Mouse (Mus musculus): ENCODE measurements around the gene Ccdc59.

Ccdc59 gene

GRCm38 (mm10) chr10:105840928-105841888 lies at the start of gene Ccdc59, which contains the start of gene Mettl25:
TSS of gene Ccdc59 (plus strand) at chr10:105841067.
TSS of gene Mettl25 (minus strand) at chr10:105841380.
- in situ Hi-C loops (cut with MboI; ENCODE audit: low sequenced_read_pairs): no loop called here

DNA sequence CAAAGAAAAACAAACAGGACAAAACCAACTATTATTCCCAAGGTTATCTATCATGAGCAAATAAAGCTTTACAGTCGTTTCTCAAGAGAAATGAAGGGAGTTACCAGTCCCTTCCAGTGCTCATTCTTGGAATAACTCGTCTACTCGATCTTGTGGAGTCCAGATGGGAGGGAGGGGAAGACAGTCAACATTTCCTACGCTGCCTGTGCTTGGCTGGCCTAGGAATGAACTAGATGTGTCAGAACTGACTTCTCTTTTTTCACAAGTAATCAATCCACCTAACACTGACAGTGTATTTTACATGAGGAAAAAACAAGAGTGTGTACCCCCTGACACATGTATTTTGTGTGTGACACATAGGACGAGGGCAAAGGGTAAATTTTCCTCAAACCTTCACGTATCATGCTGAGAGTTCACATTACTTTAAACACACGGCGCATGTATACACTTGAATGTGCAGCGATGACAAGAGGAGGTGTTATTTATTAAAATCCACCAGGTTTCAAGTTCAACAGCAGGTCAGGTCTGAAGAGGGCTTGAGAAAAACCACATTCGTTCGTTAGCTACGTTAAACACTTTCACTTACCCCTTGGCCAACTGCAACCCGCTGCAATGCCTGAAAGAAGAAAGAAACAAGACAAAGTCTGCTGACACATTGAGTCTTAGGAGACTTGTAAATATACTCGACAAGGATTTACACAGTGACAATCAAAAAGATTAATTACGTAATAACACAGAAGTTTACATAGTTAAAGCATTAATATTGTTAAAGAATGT lies 46.9 kb upstream of the Ccdc59 start:
- in situ Hi-C loops (cut with MboI; ENCODE audit: low sequenced_read_pairs): no loop called here

- in situ Hi-C loops (cut with MboI; ENCODE audit: low sequenced_read_pairs): no loop called here
Measured at GRCm38 (mm10) chr10:105797250-105797924, 43.5 kb upstream of the Ccdc59 start.

DNA sequence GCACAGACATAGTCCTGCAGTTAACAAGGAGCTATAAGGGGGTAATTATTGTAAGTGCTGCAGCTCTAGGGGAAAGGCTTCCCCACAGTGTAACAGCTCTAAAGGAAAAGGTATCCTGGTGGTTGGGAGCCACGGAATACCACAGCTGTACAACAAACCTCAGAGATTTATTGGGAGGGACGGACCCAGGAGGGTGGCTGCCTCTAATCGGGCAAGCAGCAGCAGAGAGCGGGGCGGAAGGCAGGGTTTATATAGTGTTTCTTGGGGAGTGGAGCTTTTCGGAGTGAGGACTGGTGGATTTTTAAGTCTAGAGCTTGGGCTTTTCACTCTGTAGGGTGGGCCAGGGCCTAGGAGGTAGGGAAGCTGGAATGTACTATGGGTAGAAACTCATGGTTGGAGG lies 39.7 kb upstream of the Ccdc59 start:
- in situ Hi-C loops (cut with MboI; ENCODE audit: low sequenced_read_pairs): no loop called here

- in situ Hi-C loops (cut with MboI; ENCODE audit: low sequenced_read_pairs): no loop called here
Measured at GRCm38 (mm10) chr10:105802132-105802531, 38.7 kb upstream of the Ccdc59 start.

DNA sequence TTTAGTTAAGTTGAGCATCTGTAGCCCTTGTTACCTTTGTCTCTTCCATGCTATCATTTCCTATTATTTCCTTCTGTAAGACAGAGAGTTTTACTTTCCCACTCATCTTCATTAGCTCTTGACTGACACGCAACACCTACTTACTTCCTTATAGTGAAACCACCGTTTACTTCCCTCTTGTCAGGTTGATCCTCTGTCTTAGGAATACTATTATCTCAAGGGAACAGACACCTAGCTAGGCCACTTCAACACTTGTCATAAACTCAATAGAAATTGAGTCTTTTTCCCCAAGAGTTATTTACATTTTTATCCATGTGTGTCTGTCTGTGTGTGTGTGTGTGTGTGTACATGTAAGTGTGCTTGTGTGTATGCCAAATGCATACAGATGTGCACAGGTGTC lies 37.4 kb upstream of the Ccdc59 start:
- in situ Hi-C loops (cut with MboI; ENCODE audit: low sequenced_read_pairs): no loop called here

DNA sequence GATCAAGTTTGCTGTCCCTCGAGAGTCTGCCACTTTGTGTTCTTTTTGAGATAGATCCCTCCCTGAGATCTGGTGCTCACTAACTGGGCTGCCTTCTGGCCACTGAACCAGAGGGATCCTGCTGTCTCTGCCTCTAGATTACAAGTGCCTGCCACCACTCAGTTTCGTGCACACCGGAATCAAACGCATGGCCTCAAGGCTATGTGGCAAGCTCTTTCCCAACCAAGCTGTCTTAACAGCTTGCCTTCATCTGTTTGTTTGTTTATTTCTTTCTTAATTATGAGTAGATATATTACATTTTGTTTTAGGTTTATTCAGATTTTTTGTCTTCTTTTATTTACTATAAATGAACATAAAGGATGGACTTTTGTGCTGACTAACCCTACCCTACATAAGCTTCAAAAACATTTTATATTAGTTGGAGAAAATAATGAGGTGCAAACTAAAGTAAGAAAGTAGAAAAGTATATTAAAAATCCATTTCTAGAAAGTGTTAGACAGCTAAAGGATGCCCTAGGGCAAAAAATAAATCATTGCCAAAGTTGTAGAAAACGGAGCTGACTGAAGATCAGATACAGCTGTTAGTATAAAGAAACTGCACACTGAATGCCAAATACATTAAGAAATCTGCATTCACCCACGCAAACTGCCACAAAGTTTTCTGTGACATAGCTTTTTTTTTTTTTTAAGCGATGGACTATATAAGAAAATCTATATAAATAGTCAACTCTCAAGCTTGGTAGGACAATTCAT lies 34.4 kb upstream of the Ccdc59 start:
- in situ Hi-C loops (cut with MboI; ENCODE audit: low sequenced_read_pairs): no loop called here

- in situ Hi-C loops (cut with MboI; ENCODE audit: low sequenced_read_pairs): no loop called here
Measured at GRCm38 (mm10) chr10:105834627-105835228, 6.1 kb upstream of the Ccdc59 start.

DNA sequence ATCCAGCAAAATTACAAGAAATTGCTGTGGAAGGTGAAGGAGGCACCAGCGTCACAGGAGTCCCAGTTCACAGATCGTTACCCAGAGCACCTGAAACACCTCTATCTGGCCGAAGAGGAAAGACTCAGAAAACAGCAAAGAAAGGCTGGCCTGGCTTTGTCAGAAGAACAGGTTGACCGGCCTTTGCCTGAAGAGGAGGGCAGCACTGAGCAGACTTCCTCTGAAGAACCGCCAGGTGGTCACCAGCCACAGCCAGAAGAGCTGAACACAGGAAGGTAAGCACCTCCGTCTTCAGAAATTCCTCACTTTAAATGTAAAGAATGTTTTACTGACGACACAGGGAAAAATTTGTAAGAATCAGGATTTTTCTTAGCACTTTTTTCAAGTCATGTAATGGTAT lies 1.7 kb downstream of the Ccdc59 start:
- in situ Hi-C loops (cut with MboI; ENCODE audit: low sequenced_read_pairs): no loop called here

DNA sequence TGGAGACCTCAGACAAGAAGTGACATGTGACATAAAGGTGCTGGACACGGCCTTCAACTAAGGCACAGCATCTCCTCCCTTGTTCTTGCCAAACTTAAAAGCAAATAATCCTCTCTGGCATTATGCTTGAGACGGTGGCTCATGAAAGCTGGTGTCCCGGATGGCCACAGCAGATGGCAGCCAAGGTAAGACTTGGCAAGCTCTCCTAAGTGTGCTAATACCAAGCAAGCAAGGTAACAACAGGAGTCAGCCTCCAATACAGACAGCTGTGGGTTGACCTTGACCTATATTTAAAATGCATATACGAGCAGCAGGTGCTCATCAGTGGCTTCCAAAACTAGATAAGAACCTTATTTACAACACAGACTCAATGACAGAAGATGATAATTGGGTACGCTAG lies 9.4 kb downstream of the Ccdc59 start:
- in situ Hi-C loops (cut with MboI; ENCODE audit: low sequenced_read_pairs): no loop called here

DNA sequence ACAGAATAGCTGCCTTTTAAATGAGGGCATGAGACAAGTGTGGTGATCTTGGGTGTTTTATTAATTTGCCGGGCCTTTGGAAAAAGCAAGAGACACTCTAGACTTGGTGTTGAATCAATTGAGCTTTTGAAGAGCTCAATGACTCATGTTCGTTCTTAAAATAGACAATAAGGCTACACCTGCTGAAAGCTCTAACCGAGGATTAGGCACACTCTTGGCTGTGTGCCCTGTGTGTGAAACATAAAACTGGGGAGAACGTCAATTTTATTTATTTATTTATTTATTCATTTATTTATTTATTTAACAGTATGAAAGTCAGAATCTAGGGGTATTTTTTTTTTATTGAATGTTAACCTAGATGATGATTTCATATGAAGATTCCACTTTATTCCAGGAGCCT lies 10.3 kb downstream of the Ccdc59 start:
- in situ Hi-C loops (cut with MboI; ENCODE audit: low sequenced_read_pairs): no loop called here

- in situ Hi-C loops (cut with MboI; ENCODE audit: low sequenced_read_pairs): loop anchor here (10.0 kb wide), 1 partner anchor 717 kb away; no protein-coding TSS in a partner anchor
Measured at GRCm38 (mm10) chr10:105867312-105867711, 26.4 kb downstream of the Ccdc59 start.

All from CH12F3 (cell line).